Mouse (Mus musculus): ENCODE results near the gene Thsd4. TPM values are rescaled to one million over a fixed set of nuclear protein-coding genes. Genes with fewer than 3 reads are reported as not detected.
A peak's percentile ranks its signal among the peaks of the same experiment; 100 is the strongest.

Thsd4 gene
- polyA plus RNA-seq, 1 experiment from 2014 or later: 8.7 TPM

GRCm38 (mm10) chr9:60398073-60398472 is 123.8 kb downstream of the Thsd4 start:
- no peak overlapping the region for H3K4me3 ChIP-seq
- no peaks in the 10 kb centered on the region for H3K36me3 ChIP-seq
- H3K9ac ChIP-seq: no peak overlapping the region
- peaks cover 19% of the 10 kb centered on the region for H3K4me1 ChIP-seq (replicated peaks)
- no peaks in the 10 kb centered on the region for H3K9me3 ChIP-seq
- no peak overlapping the region for H3K4me2 ChIP-seq
- H3K27ac ChIP-seq (replicated peaks): no peak overlapping the region
- no peaks in the 10 kb centered on the region for H3K27me3 ChIP-seq
- no peak for ATAC-seq (ENCODE audit: low read depth)
- WGBS: 26% methylated on average over 2 of the region's 2 CpGs

- peak; percentile 47 for ATAC-seq (ENCODE audit: low read depth)
- H3K36me3 ChIP-seq: no peaks in the 10 kb centered on the region
- peaks cover 19% of the 10 kb centered on the region for H3K4me1 ChIP-seq (replicated peaks)
- no peak overlapping the region for H3K9ac ChIP-seq
- no peak overlapping the region for H3K4me2 ChIP-seq
- no peak overlapping the region for H3K27ac ChIP-seq (replicated peaks)
- H3K27me3 ChIP-seq: no peaks in the 10 kb centered on the region
- no peak overlapping the region for H3K4me3 ChIP-seq
- 65% methylated on average over 3 of the region's 3 CpGs for WGBS
- H3K9me3 ChIP-seq: no peaks in the 10 kb centered on the region
Observed at GRCm38 (mm10) chr9:60396096-60396495, 125.8 kb downstream of the Thsd4 start.

- no peak overlapping the region for H3K27ac ChIP-seq (replicated peaks)
- no peaks in the 10 kb centered on the region for H3K36me3 ChIP-seq
- no peaks in the 10 kb centered on the region for H3K27me3 ChIP-seq
- H3K4me2 ChIP-seq: no peak overlapping the region
- no peaks in the 10 kb centered on the region for H3K9me3 ChIP-seq
- no peak overlapping the region for H3K9ac ChIP-seq
- WGBS: 91% methylated on average over 4 of the region's 4 CpGs
- peaks cover 15% of the 10 kb centered on the region for H3K4me1 ChIP-seq (replicated peaks)
- no peak overlapping the region for H3K4me3 ChIP-seq
- ATAC-seq (ENCODE audit: low read depth): no peak
Observed at GRCm38 (mm10) chr9:60392916-60393315, 128.9 kb downstream of the Thsd4 start.

DNA sequence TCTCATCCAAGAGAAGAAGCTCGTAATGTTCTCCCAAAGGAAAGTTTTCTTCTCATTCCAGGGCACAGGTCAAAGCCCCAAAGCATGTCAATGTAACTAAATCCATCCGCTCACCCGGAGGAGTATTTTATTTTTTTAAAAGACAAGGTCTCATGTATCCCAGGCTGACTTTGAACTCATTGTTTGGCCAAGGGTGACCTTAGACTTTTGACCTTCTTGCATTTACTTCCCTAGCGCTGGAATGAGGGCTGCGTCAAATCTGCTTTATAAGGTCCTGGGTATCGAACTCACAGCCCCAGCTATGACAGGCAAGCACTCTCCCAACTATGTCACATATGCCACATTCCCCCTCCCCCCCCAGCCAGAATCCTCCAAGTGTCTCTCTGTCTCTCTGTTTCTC is 137.1 kb downstream of the Thsd4 start:
- no peaks in the 10 kb centered on the region for H3K36me3 ChIP-seq
- no peak overlapping the region for H3K4me3 ChIP-seq
- no peak overlapping the region for H3K27ac ChIP-seq (replicated peaks)
- H3K4me2 ChIP-seq: no peak overlapping the region
- H3K27me3 ChIP-seq: no peaks in the 10 kb centered on the region
- ATAC-seq (ENCODE audit: low read depth): no peak
- no peaks in the 10 kb centered on the region; the same call in 1 of the 2 replicates for H3K4me1 ChIP-seq (replicated peaks)
- H3K9me3 ChIP-seq: no peaks in the 10 kb centered on the region
- 55% methylated on average over 6 of the region's 6 CpGs for WGBS
- no peak overlapping the region for H3K9ac ChIP-seq

DNA sequence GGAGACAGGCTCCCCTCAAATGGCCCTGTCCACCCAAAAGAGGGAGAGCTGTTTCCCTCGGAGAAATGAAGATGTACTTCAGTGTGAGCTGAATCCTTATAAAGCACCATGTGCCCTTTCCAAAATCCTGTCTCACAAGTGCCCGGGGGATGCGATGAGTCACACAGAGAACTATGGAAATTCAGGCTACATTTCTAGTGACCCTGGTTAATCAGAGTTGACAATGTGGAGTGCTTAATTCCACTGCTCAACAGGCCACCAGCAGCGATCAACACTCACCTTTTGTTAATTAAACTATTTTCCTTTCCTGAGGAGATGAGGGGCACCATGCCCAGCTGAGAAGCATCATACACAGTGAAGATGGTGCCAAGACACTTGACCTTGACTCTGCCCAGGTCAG is 138.9 kb downstream of the Thsd4 start:
- Histone ChIP-seq H3K27me3 (no peaks in the 10 kb centered on the region), H3K4me3 (no peak overlapping the region), H3K9ac (no peak overlapping the region), H3K9me3 (no peaks in the 10 kb centered on the region), H3K36me3 (no peaks in the 10 kb centered on the region), H3K4me1 (replicated peaks) (no peaks in the 10 kb centered on the region), H3K4me2 (no peak overlapping the region), H3K27ac (replicated peaks) (no peak overlapping the region)
- 79% methylated on average over 4 of the region's 4 CpGs for WGBS
- no peak for ATAC-seq (ENCODE audit: low read depth)

DNA sequence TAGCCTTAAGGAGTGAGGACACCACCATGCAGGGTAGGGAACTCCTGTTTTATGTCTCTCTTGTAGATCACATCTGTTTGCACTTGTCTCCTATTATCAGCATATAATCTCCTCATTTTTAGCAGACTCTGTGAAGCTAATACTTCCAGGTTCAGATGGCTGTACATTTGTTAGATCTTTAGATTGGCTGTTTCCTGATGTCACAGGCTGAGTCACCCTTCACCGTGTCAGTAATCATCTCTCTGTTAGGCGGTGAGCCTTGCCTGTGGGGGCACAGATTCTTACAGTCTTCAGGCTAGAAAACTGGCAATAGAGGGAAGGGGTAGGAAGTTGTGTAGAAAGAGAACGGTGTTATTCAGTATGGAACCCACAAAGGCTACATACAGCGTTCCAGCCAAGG is 139.3 kb downstream of the Thsd4 start:
- 88% methylated on average over 4 of the region's 4 CpGs for WGBS
- Histone ChIP-seq H3K9me3 (no peaks in the 10 kb centered on the region), H3K4me1 (replicated peaks) (no peaks in the 10 kb centered on the region), H3K4me2 (no peak overlapping the region), H3K9ac (no peak overlapping the region), H3K36me3 (no peaks in the 10 kb centered on the region), H3K27ac (replicated peaks) (no peak overlapping the region), H3K27me3 (no peaks in the 10 kb centered on the region), H3K4me3 (no peak overlapping the region)
- no peak for ATAC-seq (ENCODE audit: low read depth)

DNA sequence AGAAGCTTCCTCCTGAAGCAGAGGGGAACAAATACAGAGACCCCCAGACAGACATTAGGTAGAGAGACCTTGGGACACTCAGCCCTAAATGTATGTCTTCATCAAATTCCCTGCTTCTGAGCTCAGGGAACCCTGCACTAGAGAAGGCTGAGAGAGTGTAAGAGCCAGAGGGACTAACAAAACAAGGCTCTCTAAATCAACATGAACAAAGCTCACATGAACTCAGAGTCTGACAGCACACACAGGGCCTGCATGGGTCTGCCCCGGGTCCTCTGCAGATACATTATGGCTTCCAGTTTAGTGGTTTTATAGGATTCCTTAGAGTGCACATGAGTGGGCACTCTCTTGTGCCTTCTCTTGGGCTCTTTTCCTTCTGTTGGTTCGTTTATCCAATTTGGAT is 140.8 kb downstream of the Thsd4 start:
- WGBS: 63% methylated on average over 2 of the region's 2 CpGs
- H3K27me3 ChIP-seq: no peaks in the 10 kb centered on the region
- no peak overlapping the region for H3K4me2 ChIP-seq
- H3K9me3 ChIP-seq: no peaks in the 10 kb centered on the region
- no peaks in the 10 kb centered on the region for H3K36me3 ChIP-seq
- H3K4me3 ChIP-seq: no peak overlapping the region
- no peak overlapping the region for H3K9ac ChIP-seq
- H3K4me1 ChIP-seq (replicated peaks): no peaks in the 10 kb centered on the region
- no peak for ATAC-seq (ENCODE audit: low read depth)
- no peak overlapping the region for H3K27ac ChIP-seq (replicated peaks)

GRCm38 (mm10) chr9:60380550-60380949 is 141.3 kb downstream of the Thsd4 start:
- Histone ChIP-seq H3K9me3 (no peaks in the 10 kb centered on the region), H3K27ac (replicated peaks) (no peak overlapping the region), H3K4me3 (no peak overlapping the region), H3K4me1 (replicated peaks) (no peaks in the 10 kb centered on the region), H3K9ac (no peak overlapping the region), H3K36me3 (no peaks in the 10 kb centered on the region), H3K27me3 (no peaks in the 10 kb centered on the region), H3K4me2 (no peak overlapping the region)
- no peak for ATAC-seq (ENCODE audit: low read depth)
- WGBS: 87% methylated on average over 4 of the region's 4 CpGs

GRCm38 (mm10) chr9:60378235-60378634 is 143.6 kb downstream of the Thsd4 start:
- Histone ChIP-seq H3K4me2 (no peak overlapping the region), H3K4me1 (replicated peaks) (no peaks in the 10 kb centered on the region), H3K9ac (no peak overlapping the region), H3K27ac (replicated peaks) (no peak overlapping the region), H3K9me3 (no peaks in the 10 kb centered on the region), H3K27me3 (no peaks in the 10 kb centered on the region), H3K36me3 (no peaks in the 10 kb centered on the region), H3K4me3 (no peak overlapping the region)
- no peak for ATAC-seq (ENCODE audit: low read depth)
- WGBS: 84% methylated on average over 6 of the region's 6 CpGs

GRCm38 (mm10) chr9:60373161-60373737 is 148.6 kb downstream of the Thsd4 start:
- Histone ChIP-seq H3K4me2 (no peak overlapping the region), H3K9ac (no peak overlapping the region), H3K4me1 (replicated peaks) (no peaks in the 10 kb centered on the region), H3K4me3 (no peak overlapping the region), H3K36me3 (no peaks in the 10 kb centered on the region), H3K27me3 (no peaks in the 10 kb centered on the region), H3K27ac (replicated peaks) (no peak overlapping the region), H3K9me3 (no peaks in the 10 kb centered on the region)
- ATAC-seq (ENCODE audit: low read depth): no peak
- 71% methylated on average over 4 of the region's 4 CpGs for WGBS

GRCm38 (mm10) chr9:60368516-60368915 is 153.3 kb downstream of the Thsd4 start:
- H3K9me3 ChIP-seq: no peaks in the 10 kb centered on the region
- no peaks in the 10 kb centered on the region for H3K36me3 ChIP-seq
- 84% methylated on average over 9 of the region's 9 CpGs for WGBS
- H3K27ac ChIP-seq (replicated peaks): no peak overlapping the region
- no peak for ATAC-seq (ENCODE audit: low read depth)
- H3K4me3 ChIP-seq: no peak overlapping the region
- H3K9ac ChIP-seq: no peak overlapping the region
- H3K27me3 ChIP-seq: no peaks in the 10 kb centered on the region
- peaks cover 14% of the 10 kb centered on the region for H3K4me1 ChIP-seq (replicated peaks)
- H3K4me2 ChIP-seq: no peak overlapping the region

DNA sequence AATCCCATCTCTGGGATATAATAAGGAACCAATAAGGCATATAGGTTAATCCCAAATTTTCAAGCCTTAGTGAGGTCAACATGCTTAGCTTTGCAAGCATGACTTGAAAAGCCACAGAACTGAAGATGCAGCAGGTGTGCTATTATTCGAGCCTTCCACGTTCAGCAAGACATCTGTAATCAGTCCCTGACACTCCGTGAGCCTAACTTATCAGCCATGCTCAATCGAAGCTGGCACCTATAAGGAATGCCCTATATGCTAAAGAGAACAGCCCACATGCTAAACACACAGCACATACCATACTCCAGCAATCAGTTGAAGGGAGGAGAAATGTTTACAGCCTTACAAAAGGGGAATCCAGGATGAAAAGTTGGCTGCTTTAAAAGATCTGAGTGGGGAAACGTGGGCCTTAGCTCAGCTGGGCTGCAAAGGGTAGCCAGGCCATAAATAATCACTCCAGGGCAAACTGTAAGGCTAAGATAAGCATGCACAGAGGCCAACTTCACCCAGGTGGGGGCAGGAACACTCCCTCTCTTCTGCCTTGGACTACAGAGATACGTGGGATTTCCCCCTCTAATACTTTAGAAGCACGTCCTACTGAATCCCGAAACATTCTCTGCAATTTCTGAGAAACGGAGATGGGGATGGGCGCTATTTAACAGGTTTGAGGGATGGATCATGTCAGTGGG is 154.1 kb downstream of the Thsd4 start:
- H3K27ac ChIP-seq (replicated peaks): no peak overlapping the region
- 78% methylated on average over 10 of the region's 10 CpGs for WGBS
- no peak for ATAC-seq (ENCODE audit: low read depth)
- no peaks in the 10 kb centered on the region for H3K9me3 ChIP-seq
- no peak overlapping the region for H3K4me3 ChIP-seq
- peaks cover 16% of the 10 kb centered on the region for H3K4me1 ChIP-seq (replicated peaks)
- H3K27me3 ChIP-seq: no peaks in the 10 kb centered on the region
- no peak overlapping the region for H3K4me2 ChIP-seq
- no peak overlapping the region for H3K9ac ChIP-seq
- no peaks in the 10 kb centered on the region for H3K36me3 ChIP-seq
